Mouse (Mus musculus): Measurements from ENCODE around the gene Il1r1. TPM values are rescaled to one million over a fixed set of nuclear protein-coding genes. Genes with fewer than 3 reads are reported as not detected.

Il1r1 gene
- total RNA-seq, 1 experiment from 2014 or later: 45.8 TPM

Other genes starting within 250 kb of the Il1r1 start
- 4.9 and 20.8 TPM in 2 replicates for gene Il1r2, start 151.0 kb upstream of the Il1r1 start, total RNA-seq (2017)
- 5.4 and 6.4 TPM in 2 replicates for gene Il1rl2, start 99.5 kb downstream of the Il1r1 start, total RNA-seq (2017)
- gene Il1rl1, start 204.5 kb downstream of the Il1r1 start, total RNA-seq (2017): 6.5 and 17.5 TPM in 2 replicates
- 13.3 and 17.0 TPM in 2 replicates for gene Il18r1, start 240.5 kb downstream of the Il1r1 start, total RNA-seq (2017)

All from hematopoietic stem cell, adult 5-6 weeks (primary cell).